Mouse (Mus musculus) small intestine, adult 2 months (tissue): ENCODE results near the gene Nav1. TPM values are rescaled to one million over a fixed set of nuclear protein-coding genes. Genes with fewer than 3 reads are reported as not detected.

ENCODE experiments used
- H3K27ac ChIP-seq: fragments of 200-500 bp; 2 replicates; pipeline ENCODE4 v1.5.1; 2012; ENCODE audit warnings: low read depth, low read length, control low read depth, inconsistent platforms; ENCODE audit not compliant: insufficient read depth
- H3K27me3 ChIP-seq: fragments of 200-500 bp; 2 replicates; pipeline ENCODE4 v1.6.1; 2012; ENCODE audit warnings: mild to moderate bottlenecking, moderate library complexity, low read length, inconsistent platforms; ENCODE audit not compliant: control insufficient read depth, insufficient read depth
- H3K36me3 ChIP-seq: fragments of 200-500 bp; 2 replicates; pipeline ENCODE4 v1.6.1; 2012; ENCODE audit warnings: mild to moderate bottlenecking, low read length, control low read depth, inconsistent platforms; ENCODE audit not compliant: control insufficient read depth, insufficient read depth
- H3K4me1 ChIP-seq: fragments of 200-500 bp; 2 replicates; pipeline ENCODE4 v1.6.1; 2012; ENCODE audit warnings: low read length, inconsistent platforms, mixed read lengths; ENCODE audit not compliant: control insufficient read depth, insufficient read depth, insufficient read length
- H3K4me3 ChIP-seq: fragments of 200-500 bp; 2 replicates; pipeline ENCODE4 v1.5.1; 2012; ENCODE audit warnings: low read depth, mild to moderate bottlenecking, control low read depth, inconsistent platforms, low read length, moderate library complexity
- CTCF ChIP-seq: fragments of 200-500 bp; IDR thresholded peaks from 2 replicates; pipeline ENCODE4 v1.5.1; 2012; ENCODE audit warnings: low read depth, mild to moderate bottlenecking, control low read depth, inconsistent platforms, low read length, moderate library complexity, mixed read lengths; ENCODE audit not compliant: insufficient replicate concordance, insufficient read length; ENCODE audit errors: extremely low read depth
- POLR2A ChIP-seq: fragments of 200-500 bp; IDR thresholded peaks from 2 replicates; pipeline ENCODE4 v1.6.1; 2012; ENCODE audit warnings: low read depth, mild to moderate bottlenecking, control low read depth, inconsistent platforms, low read length, moderate library complexity
- whole genome bisulfite sequencing: fragments of 180-500 bp; shearing (Covaris S2); methylation state at CpG from one replicate; pipeline ENCODE4 v1.1.7; 2018; 5-methylcytosine and 5-hydroxymethylcytosine counted together
- polyA plus RNA-seq: library from polyadenylated mRNA; depleted of rRNA; stranded (reverse); fragments of >200 nt; gene quantifications from 2 replicates; pipeline ENCODE4 v1.2.3, GENCODE M21; 2012

Gene Nav1
- polyA plus RNA-seq, 1 experiment = 6.2 TPM

DNA sequence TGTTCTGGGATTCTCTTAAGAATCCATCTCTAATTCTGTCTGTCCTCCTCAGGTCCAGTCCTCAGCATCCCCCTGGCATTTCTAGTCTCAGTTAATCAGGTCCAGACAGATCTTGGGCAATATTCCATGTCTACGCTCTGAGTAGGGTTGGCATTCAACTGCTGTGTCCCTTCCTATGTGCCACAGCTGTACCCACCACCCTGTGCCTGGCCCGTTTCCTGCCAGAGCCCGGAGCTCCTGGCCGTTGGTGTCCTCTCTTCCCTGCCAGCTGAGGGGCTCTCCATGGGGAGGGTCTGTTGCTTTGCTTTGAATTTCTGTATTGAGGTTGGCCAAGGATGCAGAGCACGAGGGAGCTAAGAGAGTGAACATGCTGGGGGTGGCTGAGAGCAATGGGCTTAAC is 41.3 kb downstream of the Nav1 start:
- no peaks in the 10 kb centered on the region for H3K27me3 ChIP-seq
- H3K27ac ChIP-seq = no peak overlapping the region
- H3K36me3 ChIP-seq = no peaks in the 10 kb centered on the region
- no peak for TF ChIP-seq CTCF
- no peak for TF ChIP-seq POLR2A
- H3K4me1 ChIP-seq = no peaks in the 10 kb centered on the region
- no peak overlapping the region for H3K4me3 ChIP-seq
- 88% methylated on average over 5 of the region's 5 CpGs for WGBS

DNA sequence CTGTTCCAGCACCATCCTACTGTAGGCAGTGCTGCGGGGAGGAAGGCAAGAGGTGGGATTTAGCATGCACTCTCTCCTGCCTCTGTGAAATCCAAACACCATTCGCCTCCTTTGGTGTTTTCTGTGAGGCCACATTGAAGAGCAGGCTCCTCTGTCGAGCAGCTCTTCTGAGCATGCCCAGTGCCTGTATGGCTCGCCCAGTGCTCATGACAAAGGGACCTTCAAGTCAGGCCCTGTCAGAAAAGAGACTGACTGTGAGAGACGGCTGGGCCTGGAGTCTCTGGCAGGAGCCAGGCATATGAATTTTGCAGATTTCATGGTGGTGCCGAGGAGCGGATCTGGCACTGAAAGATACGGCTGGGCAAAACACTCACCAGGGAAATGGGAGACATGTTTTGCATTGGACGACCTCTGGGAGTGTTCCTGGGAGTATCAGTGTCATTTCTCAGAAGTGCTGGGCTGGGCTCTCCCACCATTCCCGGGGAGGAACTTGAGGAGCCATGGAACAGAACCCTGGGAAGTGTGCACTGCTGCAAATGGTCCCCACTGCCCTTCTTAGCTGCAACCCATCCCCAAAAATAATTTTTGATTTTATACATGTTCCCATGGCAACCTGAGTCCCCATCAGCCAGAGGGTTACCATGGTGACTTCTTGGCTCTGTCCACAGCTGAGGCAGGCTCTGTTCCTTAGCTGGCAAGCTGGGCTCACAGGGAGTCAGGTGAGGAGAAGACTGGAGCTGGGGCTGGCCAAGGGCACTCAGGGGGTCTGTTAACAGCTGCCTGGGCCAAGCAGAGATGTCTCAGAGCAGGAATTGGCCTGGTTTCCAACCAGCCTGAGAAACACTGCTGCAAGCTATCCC is 42.2 kb downstream of the Nav1 start:
- no peaks in the 10 kb centered on the region for H3K4me1 ChIP-seq
- WGBS = 66% methylated on average over 10 of the region's 10 CpGs
- TF ChIP-seq CTCF (no peak), POLR2A (no peak)
- no peak overlapping the region for H3K4me3 ChIP-seq
- H3K27me3 ChIP-seq = no peaks in the 10 kb centered on the region
- H3K27ac ChIP-seq = no peak overlapping the region
- H3K36me3 ChIP-seq = no peaks in the 10 kb centered on the region

DNA sequence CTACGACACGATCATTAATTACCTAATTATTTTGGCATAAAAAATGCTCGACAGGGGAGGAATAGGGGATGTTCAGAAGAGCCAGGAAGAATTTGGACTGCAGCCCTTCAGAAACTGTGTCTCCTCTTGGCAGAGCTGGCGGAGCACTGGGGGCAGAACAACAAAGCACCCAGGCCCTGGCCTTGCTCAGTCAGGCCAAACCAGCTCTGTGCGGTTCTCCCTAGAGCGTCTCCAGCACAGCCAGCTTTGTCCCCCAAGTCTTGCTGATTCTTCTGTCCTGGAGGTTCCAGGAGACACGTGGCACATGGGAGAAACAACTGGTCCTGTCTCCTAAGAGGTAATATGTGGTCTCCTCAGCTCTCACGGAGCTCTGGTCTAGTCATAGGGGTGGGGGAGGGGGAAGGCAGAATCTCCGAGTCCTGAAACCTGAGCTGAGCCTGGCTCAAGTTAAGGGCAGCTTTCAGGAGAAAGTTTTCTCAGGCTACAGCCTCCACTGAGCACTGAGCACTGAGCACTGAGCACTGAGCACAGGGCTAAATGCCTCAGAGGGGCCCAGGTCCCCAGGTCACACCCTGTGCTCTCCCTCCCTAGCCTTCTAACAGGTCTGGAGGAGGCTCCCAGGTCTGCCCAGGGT is 43.2 kb downstream of the Nav1 start:
- no peaks in the 10 kb centered on the region for H3K36me3 ChIP-seq
- 71% methylated on average over 9 of the region's 9 CpGs for WGBS
- H3K4me3 ChIP-seq = no peak overlapping the region
- H3K27me3 ChIP-seq = no peaks in the 10 kb centered on the region
- TF ChIP-seq CTCF (no peak), POLR2A (no peak)
- no peak overlapping the region for H3K27ac ChIP-seq
- H3K4me1 ChIP-seq = no peaks in the 10 kb centered on the region

DNA sequence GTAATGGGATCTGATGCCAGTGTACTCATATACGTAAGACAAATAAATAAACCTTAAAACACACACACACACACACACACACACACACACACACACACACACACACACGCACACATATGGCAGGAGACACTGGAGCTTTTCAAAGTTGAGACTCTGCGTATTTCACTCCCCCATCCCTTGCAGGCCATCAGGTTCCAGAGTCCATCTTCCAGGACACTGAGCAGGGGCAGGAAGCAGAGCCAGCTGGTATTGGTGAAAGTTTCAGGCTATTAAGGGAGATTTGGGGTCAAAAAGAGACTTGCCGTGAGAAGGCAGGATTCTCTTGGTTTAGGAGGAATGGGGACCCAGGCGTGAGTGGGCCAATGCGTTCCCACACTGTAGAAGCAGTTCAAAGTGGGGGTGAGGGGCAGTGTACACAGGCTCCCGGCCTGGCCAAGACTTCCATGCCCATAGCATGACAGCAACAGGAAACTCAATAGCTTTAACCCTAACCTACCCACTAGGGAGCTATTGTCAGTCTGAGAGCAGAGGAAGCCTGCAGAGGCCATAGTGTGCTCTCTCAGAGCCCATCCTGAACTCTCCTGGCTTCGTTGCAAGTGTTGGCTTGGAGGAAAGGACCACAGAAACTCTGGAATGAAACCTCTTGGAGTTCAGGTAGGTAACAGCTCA is 44.0 kb downstream of the Nav1 start:
- H3K4me1 ChIP-seq = no peaks in the 10 kb centered on the region
- no peaks in the 10 kb centered on the region for H3K27me3 ChIP-seq
- TF ChIP-seq POLR2A (no peak), CTCF (no peak)
- no peaks in the 10 kb centered on the region for H3K36me3 ChIP-seq
- H3K27ac ChIP-seq = no peak overlapping the region
- H3K4me3 ChIP-seq = no peak overlapping the region
- 78% methylated on average over 8 of the region's 8 CpGs for WGBS

DNA sequence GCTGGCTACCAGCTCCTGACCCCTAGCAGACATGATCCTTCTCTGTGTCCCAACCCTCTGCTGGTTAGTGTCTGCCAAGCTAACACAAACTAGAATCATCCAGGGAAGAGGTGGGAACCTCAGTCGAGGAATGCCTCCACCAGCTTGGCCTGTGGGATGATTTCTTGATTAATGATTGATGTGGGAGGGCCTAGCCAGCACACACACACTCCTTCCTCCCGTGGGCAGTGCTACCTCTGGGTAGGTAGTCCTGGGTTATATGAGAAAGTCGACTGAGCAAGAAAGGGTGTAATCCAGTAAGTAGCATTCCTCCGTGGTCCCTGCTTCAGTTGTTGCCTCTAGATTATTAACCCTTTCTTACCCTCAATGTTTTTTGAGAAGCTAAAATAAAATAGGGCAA is 45.0 kb downstream of the Nav1 start:
- Histone ChIP-seq H3K4me3 (no peak overlapping the region), H3K27me3 (no peaks in the 10 kb centered on the region), H3K36me3 (no peaks in the 10 kb centered on the region), H3K27ac (no peak overlapping the region), H3K4me1 (0 out of 2 replicates have a peak, but pooled peaks cover 2% of the 10 kb centered on the region)
- no peak for TF ChIP-seq CTCF
- no peak for TF ChIP-seq POLR2A
- 9% methylated on average over 4 of the region's 4 CpGs for WGBS

DNA sequence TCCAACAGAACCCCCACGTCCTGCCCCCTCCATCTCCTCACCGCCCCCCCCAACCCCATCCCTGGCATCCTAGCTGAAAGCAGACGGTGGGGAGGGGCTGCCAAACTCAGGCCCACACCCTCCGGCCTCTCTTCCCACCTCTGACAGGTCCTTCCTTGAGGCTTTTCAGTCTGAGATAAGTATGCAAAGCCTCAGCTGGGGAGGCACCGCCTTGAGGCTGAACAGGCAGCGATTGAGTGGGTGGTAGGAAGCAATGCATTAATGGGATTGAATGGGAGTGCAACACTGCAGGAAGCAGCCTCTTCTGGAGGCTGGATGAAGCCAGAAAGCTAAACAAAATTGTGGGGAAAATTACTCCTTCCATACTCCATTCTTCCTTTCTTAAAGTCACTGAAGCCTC is 45.8 kb downstream of the Nav1 start:
- H3K4me3 ChIP-seq = no peak overlapping the region
- no peak for TF ChIP-seq POLR2A
- no peak for TF ChIP-seq CTCF
- WGBS = 65% methylated on average over 6 of the region's 6 CpGs
- no peak overlapping the region for H3K27ac ChIP-seq
- 0 out of 2 replicates have a peak, but pooled peaks cover 2% of the 10 kb centered on the region for H3K4me1 ChIP-seq
- H3K27me3 ChIP-seq = no peaks in the 10 kb centered on the region
- no peaks in the 10 kb centered on the region for H3K36me3 ChIP-seq

DNA sequence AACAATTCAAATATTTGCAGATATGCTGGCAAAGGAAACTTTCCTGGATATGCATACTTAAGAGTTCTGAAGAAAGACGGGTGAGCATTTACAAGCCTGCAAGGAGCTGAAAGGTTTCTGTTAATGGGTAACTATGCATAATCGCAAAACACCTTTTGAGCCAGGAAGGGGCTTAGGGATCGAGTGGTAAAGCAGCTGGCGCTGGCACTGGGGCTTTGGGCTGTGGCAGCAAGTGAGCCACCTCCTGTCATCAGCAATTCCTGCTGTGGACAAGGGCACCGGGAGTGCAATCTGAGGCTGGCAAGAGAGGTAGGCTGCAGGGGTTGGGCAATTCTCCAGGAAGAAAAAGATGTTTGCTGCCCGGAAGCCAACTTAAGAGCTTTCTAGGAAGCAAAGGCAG is 49.1 kb downstream of the Nav1 start:
- TF ChIP-seq POLR2A (no peak), CTCF (no peak)
- no peaks in the 10 kb centered on the region for H3K27me3 ChIP-seq
- no peak overlapping the region for H3K27ac ChIP-seq
- 15% methylated on average over 6 of the region's 6 CpGs for WGBS
- no peak overlapping the region for H3K4me3 ChIP-seq
- H3K4me1 ChIP-seq = 0 out of 2 replicates have a peak, but pooled peaks cover 2% of the 10 kb centered on the region
- no peaks in the 10 kb centered on the region for H3K36me3 ChIP-seq
